ENCODE assay signal across 22 mouse cellular contexts in genomic region chr1:120732003-120732402, GRCm38 (mm10).
"Had no signal": no experiment of that assay in that cellular context is flagged by ENCODE, and none has a peak within 500 bp of the region (broad histone marks: within the 10 kb centered on the region; RNA-seq: fewer than 3 reads in every experiment).

No protein-coding gene starts in this region.

- DNase-seq: heart, postnatal 10 days; heart, postnatal 14 days; heart, postnatal 36 days; heart, postnatal 4 days; kidney, adult 11 months; kidney, adult 18-20 months; kidney, adult 2 months; kidney, adult 8-10 months; kidney, adult 9 months; kidney, postnatal 10 days; kidney, postnatal 14 days; kidney, postnatal 25 days; kidney, postnatal 36 days; kidney, postnatal 4 days; layer of hippocampus, adult 9-11 months; layer of hippocampus, postnatal 36 days had no signal

- ATAC-seq: hindbrain, embryonic 16.5 days; hindbrain, postnatal 0 days; inflammation-experienced regulatory T-cells, adult 6 months; intestine, embryonic 15.5 days; intestine, embryonic 16.5 days; intestine, postnatal 0 days had no signal
